Mouse (Mus musculus): ENCODE measurements around the gene Nampt.

DNA sequence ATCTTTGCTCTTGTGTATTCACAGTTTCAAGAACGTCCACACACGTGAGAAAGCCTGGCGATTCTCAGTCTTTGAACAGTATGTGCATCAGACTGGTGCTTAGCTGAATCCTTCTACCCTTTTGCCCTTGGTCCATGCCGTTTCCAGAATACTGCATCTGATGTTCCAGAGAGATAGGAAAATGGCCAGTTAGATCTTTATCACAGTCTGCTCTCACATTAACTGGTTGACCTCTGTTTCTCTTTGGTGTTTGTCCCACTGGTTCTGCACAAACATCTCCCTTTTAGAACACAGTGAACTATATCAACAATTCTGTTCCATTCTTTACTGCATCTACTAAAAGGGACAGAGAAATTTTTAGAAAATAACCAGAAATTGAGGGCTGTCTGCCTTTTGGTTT, 48.6 kb upstream of the Nampt start:
- TF ChIP-seq CTCF (IDR thresholded peaks at IDR 0.05; ENCODE audit: low read depth), result no peak
- no peak for TF ChIP-seq EP300 (IDR thresholded peaks at IDR 0.05; ENCODE audit: low read depth)

All from liver, postnatal 0 days (tissue).